Mouse (Mus musculus): ENCODE data around the gene Apol9b. TPM values are rescaled to one million over a fixed set of nuclear protein-coding genes. Genes with fewer than 3 reads are reported as not detected.

The Apol9b gene
- polyA plus RNA-seq, 1 experiment from 2014 or later: not detected

- no peak overlapping the region for H3K9ac ChIP-seq
- no peak overlapping the region for H3K4me2 ChIP-seq (replicated peaks)
- H3K27me3 ChIP-seq: no peaks in the 10 kb centered on the region
- no peaks in the 10 kb centered on the region for H3K9me3 ChIP-seq (replicated peaks)
- H3K4me1 ChIP-seq: no peaks in the 10 kb centered on the region
- no peak overlapping the region for H3K4me3 ChIP-seq
- peaks cover 100% of the 10 kb centered on the region for H3K36me3 ChIP-seq
- no peak overlapping the region for H3K27ac ChIP-seq
- ATAC-seq (ENCODE audit: low FRiP score): no peak
- 94% methylated on average over 11 of the region's 11 CpGs for WGBS
These were observed 38.1 kb downstream of the Apol9b start for GRCm38 (mm10) chr15:77766981-77767380.

- WGBS: 95% methylated on average over 5 of the region's 5 CpGs
- no peaks in the 10 kb centered on the region for H3K4me1 ChIP-seq
These were observed 41.5 kb downstream of the Apol9b start for GRCm38 (mm10) chr15:77770341-77770740.

GRCm38 (mm10) chr15:77770942-77771341 lies 42.1 kb downstream of the Apol9b start:
- Histone ChIP-seq H3K9ac (no peak overlapping the region), H3K4me1 (no peaks in the 10 kb centered on the region), H3K36me3 (peaks cover 97% of the 10 kb centered on the region), H3K4me2 (replicated peaks) (no peak overlapping the region), H3K4me3 (no peak overlapping the region), H3K27ac (no peak overlapping the region), H3K27me3 (no peaks in the 10 kb centered on the region), H3K9me3 (replicated peaks) (no peaks in the 10 kb centered on the region)
- 93% methylated on average over 9 of the region's 9 CpGs for WGBS
- no peak for ATAC-seq (ENCODE audit: low FRiP score)

More at GRCm38 (mm10) chr15:77770341-77770740, 41.5 kb downstream of the Apol9b start:
- Histone ChIP-seq H3K9ac (no peak overlapping the region), H3K4me2 (replicated peaks) (no peak overlapping the region), H3K27me3 (no peaks in the 10 kb centered on the region), H3K36me3 (peaks cover 98% of the 10 kb centered on the region), H3K9me3 (replicated peaks) (no peaks in the 10 kb centered on the region), H3K4me3 (no peak overlapping the region), H3K27ac (no peak overlapping the region)
- no peak for ATAC-seq (ENCODE audit: low FRiP score)

GRCm38 (mm10) chr15:77773099-77773915 lies 44.5 kb downstream of the Apol9b start:
- no peak for ATAC-seq (ENCODE audit: low FRiP score)
- Histone ChIP-seq H3K4me1 (no peaks in the 10 kb centered on the region), H3K27ac (no peak overlapping the region), H3K4me3 (no peak overlapping the region), H3K9me3 (replicated peaks) (no peaks in the 10 kb centered on the region), H3K27me3 (no peaks in the 10 kb centered on the region), H3K9ac (no peak overlapping the region), H3K4me2 (replicated peaks) (no peak overlapping the region), H3K36me3 (peaks cover 97% of the 10 kb centered on the region)
- WGBS: 94% methylated on average over 19 of the region's 19 CpGs

- WGBS: 98% methylated on average over 10 of the region's 10 CpGs
- H3K4me1 ChIP-seq: no peaks in the 10 kb centered on the region
- H3K27ac ChIP-seq: no peak overlapping the region
- ATAC-seq (ENCODE audit: low FRiP score): no peak
- H3K9me3 ChIP-seq (replicated peaks): no peaks in the 10 kb centered on the region
- H3K9ac ChIP-seq: no peak overlapping the region
- H3K4me3 ChIP-seq: no peak overlapping the region
- H3K27me3 ChIP-seq: no peaks in the 10 kb centered on the region
- H3K4me2 ChIP-seq (replicated peaks): no peak overlapping the region
- H3K36me3 ChIP-seq: peaks cover 96% of the 10 kb centered on the region
These were observed 45.5 kb downstream of the Apol9b start for GRCm38 (mm10) chr15:77774303-77774702.

- no peak overlapping the region for H3K4me3 ChIP-seq
- no peak overlapping the region for H3K27ac ChIP-seq
- no peaks in the 10 kb centered on the region for H3K9me3 ChIP-seq (replicated peaks)
- no peaks in the 10 kb centered on the region for H3K27me3 ChIP-seq
- WGBS: 71% methylated on average over 20 of the region's 20 CpGs
- ATAC-seq (ENCODE audit: low FRiP score): no peak
- H3K4me2 ChIP-seq (replicated peaks): no peak overlapping the region
- peaks cover 96% of the 10 kb centered on the region for H3K36me3 ChIP-seq
- no peak overlapping the region for H3K9ac ChIP-seq
- H3K4me1 ChIP-seq: no peaks in the 10 kb centered on the region
These were observed 46.5 kb downstream of the Apol9b start for GRCm38 (mm10) chr15:77775186-77775963.

- WGBS: 86% methylated on average over 11 of the region's 11 CpGs
- ATAC-seq (ENCODE audit: low FRiP score): no peak
- H3K4me1 ChIP-seq: no peaks in the 10 kb centered on the region
- H3K27me3 ChIP-seq: no peaks in the 10 kb centered on the region
- H3K4me2 ChIP-seq (replicated peaks): no peak overlapping the region
- H3K9ac ChIP-seq: no peak overlapping the region
- no peak overlapping the region for H3K4me3 ChIP-seq
- no peak overlapping the region for H3K27ac ChIP-seq
- no peaks in the 10 kb centered on the region for H3K9me3 ChIP-seq (replicated peaks)
- H3K36me3 ChIP-seq: peaks cover 97% of the 10 kb centered on the region
These were observed 53.7 kb downstream of the Apol9b start for GRCm38 (mm10) chr15:77782449-77783014.

GRCm38 (mm10) chr15:77784039-77784824 lies 55.4 kb downstream of the Apol9b start:
- no peak overlapping the region for H3K4me3 ChIP-seq
- H3K9me3 ChIP-seq (replicated peaks): no peaks in the 10 kb centered on the region
- no peaks in the 10 kb centered on the region for H3K4me1 ChIP-seq
- H3K4me2 ChIP-seq (replicated peaks): no peak overlapping the region
- H3K27ac ChIP-seq: 0 out of 2 replicates have a peak overlapping the region, but pooled peaks have one; percentile 55
- H3K27me3 ChIP-seq: no peaks in the 10 kb centered on the region
- no peak overlapping the region for H3K9ac ChIP-seq
- WGBS: 71% methylated on average over 22 of the region's 22 CpGs
- ATAC-seq (ENCODE audit: low FRiP score): no peak
- peaks cover 97% of the 10 kb centered on the region for H3K36me3 ChIP-seq

GRCm38 (mm10) chr15:77785807-77786206 lies 57.0 kb downstream of the Apol9b start:
- no peak overlapping the region for H3K9ac ChIP-seq
- peaks cover 97% of the 10 kb centered on the region for H3K36me3 ChIP-seq
- WGBS: 75% methylated on average over 1 of the region's 1 CpGs
- H3K27ac ChIP-seq: no peak overlapping the region
- H3K27me3 ChIP-seq: no peaks in the 10 kb centered on the region
- no peak overlapping the region for H3K4me3 ChIP-seq
- no peak for ATAC-seq (ENCODE audit: low FRiP score)
- H3K4me2 ChIP-seq (replicated peaks): no peak overlapping the region
- H3K4me1 ChIP-seq: no peaks in the 10 kb centered on the region
- H3K9me3 ChIP-seq (replicated peaks): no peaks in the 10 kb centered on the region
